Comparison of ENCODE assay signal across 30 mouse cellular contexts in the genomic region with DNA sequence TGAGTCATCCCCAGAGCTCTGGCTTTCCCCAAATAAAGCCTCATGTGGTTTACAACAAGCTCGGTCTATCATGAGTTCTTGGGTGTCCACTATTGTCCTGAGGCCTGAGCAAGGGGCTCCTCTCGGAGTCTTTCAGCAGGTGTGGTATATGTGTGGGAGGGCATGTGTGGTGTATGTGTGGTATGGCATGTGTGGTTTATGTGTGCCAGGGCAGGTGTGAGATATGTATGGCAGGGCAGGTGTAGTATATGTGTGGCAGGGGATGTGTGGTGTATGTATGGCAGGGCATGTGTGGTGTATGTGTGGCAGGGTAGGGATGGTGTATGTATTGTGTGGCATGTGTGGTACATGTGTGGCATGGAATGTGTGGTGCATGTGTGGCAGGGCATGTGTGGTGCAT.
"Had no signal": no experiment of that assay in that cellular context is flagged by ENCODE, and none has a peak within 500 bp of the region (broad histone marks: within the 10 kb centered on the region; RNA-seq: fewer than 3 reads in every experiment).

No protein-coding gene starts in this region.

- H3K9me3 ChIP-seq: limb, embryonic 10.5 days; limb, embryonic 12.5 days; limb, embryonic 13.5 days; limb, embryonic 15.5 days; liver, embryonic 12.5 days; liver, embryonic 13.5 days; liver, embryonic 15.5 days; lung, embryonic 15.5 days; midbrain, embryonic 10.5 days; midbrain, embryonic 12.5 days; midbrain, embryonic 13.5 days; midbrain, embryonic 15.5 days had no signal

- ATAC-seq: liver, embryonic 12.5 days; liver, postnatal 0 days; lung, postnatal 0 days; midbrain, embryonic 13.5 days; midbrain, embryonic 15.5 days; midbrain, embryonic 16.5 days had no signal

- H3K4me3 ChIP-seq: left cerebral cortex, adult 2 months; limb, embryonic 10.5 days; limb, embryonic 12.5 days; limb, embryonic 13.5 days; limb, embryonic 15.5 days; liver, embryonic 12.5 days; liver, embryonic 13.5 days; liver, embryonic 15.5 days; lung, embryonic 15.5 days; midbrain, embryonic 10.5 days; midbrain, embryonic 12.5 days; midbrain, embryonic 13.5 days; midbrain, embryonic 15.5 days had no signal

- H3K9ac ChIP-seq: limb, embryonic 12.5 days; limb, embryonic 13.5 days; limb, embryonic 15.5 days; liver, embryonic 12.5 days; liver, embryonic 13.5 days; liver, embryonic 14.5 days; liver, embryonic 15.5 days; liver, postnatal 0 days; lung, embryonic 14.5 days; lung, embryonic 15.5 days; midbrain, embryonic 12.5 days; midbrain, embryonic 13.5 days; midbrain, embryonic 15.5 days had no signal

- H3K4me2 ChIP-seq: limb, embryonic 12.5 days; limb, embryonic 13.5 days; limb, embryonic 15.5 days; liver, embryonic 11.5 days; liver, embryonic 12.5 days; liver, embryonic 13.5 days; liver, embryonic 15.5 days; lung, embryonic 14.5 days; lung, embryonic 15.5 days; midbrain, embryonic 11.5 days; midbrain, embryonic 12.5 days; midbrain, embryonic 13.5 days; midbrain, embryonic 15.5 days had no signal

- H3K4me1 ChIP-seq: limb, embryonic 10.5 days; limb, embryonic 12.5 days; limb, embryonic 13.5 days; limb, embryonic 15.5 days; liver, embryonic 12.5 days; liver, embryonic 13.5 days; liver, embryonic 15.5 days; lung, embryonic 15.5 days; midbrain, embryonic 10.5 days; midbrain, embryonic 12.5 days; midbrain, embryonic 15.5 days had no signal

- H3K27me3 ChIP-seq: limb, embryonic 12.5 days; liver, embryonic 12.5 days; liver, embryonic 13.5 days; liver, embryonic 15.5 days; lung, embryonic 15.5 days; midbrain, embryonic 12.5 days; midbrain, embryonic 13.5 days; midbrain, embryonic 15.5 days had no signal

- H3K36me3 ChIP-seq: limb, embryonic 10.5 days; limb, embryonic 12.5 days; limb, embryonic 13.5 days; limb, embryonic 15.5 days; liver, embryonic 12.5 days; liver, embryonic 13.5 days; liver, embryonic 15.5 days; lung, embryonic 15.5 days; midbrain, embryonic 10.5 days; midbrain, embryonic 12.5 days; midbrain, embryonic 13.5 days; midbrain, embryonic 15.5 days had no signal

- H3K27ac ChIP-seq: left cerebral cortex, adult 2 months; limb, embryonic 10.5 days; limb, embryonic 12.5 days; limb, embryonic 13.5 days; limb, embryonic 15.5 days; liver, embryonic 12.5 days; liver, embryonic 13.5 days; liver, embryonic 14.5 days; liver, embryonic 15.5 days; lung, embryonic 15.5 days; macrophage; midbrain, embryonic 10.5 days; midbrain, embryonic 12.5 days; midbrain, embryonic 13.5 days; midbrain, embryonic 15.5 days had no signal

- DNase-seq: left cerebral cortex, postnatal 4 days; liver; liver, embryonic 13.5 days; liver, postnatal 0 days; lung, adult 18-20 months; lung, adult 2 months; lung, embryonic 14.5 days; lung, postnatal 10 days; lung, postnatal 14 days; lung, postnatal 36 days; lung, postnatal 4 days; midbrain, embryonic 14.5 days had no signal
